Mouse (Mus musculus): ENCODE measurements around the gene Wwox.

Wwox gene

GRCm38 (mm10) chr8:115400013-115400720, 960.7 kb downstream of the Wwox start:
- no peak for DNase-seq
